Comparison of ENCODE assay signal across 30 mouse cellular contexts in the genomic region with DNA sequence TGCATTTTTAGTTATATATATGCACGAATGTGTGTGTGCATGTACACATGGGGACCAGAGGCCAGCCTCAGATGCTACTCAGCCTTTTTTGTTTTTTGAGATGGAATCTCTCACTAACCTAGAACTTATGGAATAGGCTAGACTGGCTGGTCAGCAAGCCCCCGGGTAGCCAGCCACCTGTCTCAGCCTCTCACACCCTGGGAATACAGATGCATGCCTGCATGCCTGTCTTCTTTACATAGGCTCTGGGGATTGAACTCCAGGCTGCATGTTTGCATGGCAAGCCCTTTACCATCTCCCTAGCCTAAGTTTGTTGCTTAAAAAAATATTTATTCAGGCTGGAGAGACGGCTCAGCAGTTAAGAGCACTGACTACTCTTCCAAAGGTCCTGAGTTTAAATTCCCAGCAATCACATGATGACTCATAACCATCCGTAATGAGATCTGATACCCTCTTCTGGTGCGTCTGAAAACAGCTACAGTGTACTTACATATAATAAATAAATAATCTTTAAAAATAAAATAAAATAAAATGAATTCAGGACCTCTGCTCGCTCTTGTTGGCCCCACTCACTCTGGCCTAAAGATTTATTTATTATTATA. TPM values are rescaled to one million over a fixed set of nuclear protein-coding genes. Genes with fewer than 3 reads are reported as not detected.
"Had no signal": no experiment of that assay in that cellular context is flagged by ENCODE, and none has a peak within 500 bp of the region (broad histone marks: within the 10 kb centered on the region; RNA-seq: fewer than 3 reads in every experiment).

No protein-coding gene starts in this region.

- H3K27me3 ChIP-seq: heart, embryonic 13.5 days; heart, embryonic 15.5 days; hindbrain, embryonic 12.5 days; intestine, embryonic 15.5 days; limb, embryonic 12.5 days; liver, embryonic 13.5 days; liver, embryonic 15.5 days had no signal

- ATAC-seq: hindbrain, embryonic 16.5 days; intestine, embryonic 15.5 days; intestine, postnatal 0 days had no signal

- H3K27ac ChIP-seq: heart, adult 2 months; heart, embryonic 13.5 days; heart, embryonic 15.5 days; hindbrain, embryonic 10.5 days; hindbrain, embryonic 12.5 days; hindbrain, embryonic 14.5 days; intestine, embryonic 15.5 days; layer of hippocampus, adult 2 months; left cerebral cortex, adult 2 months; limb, embryonic 10.5 days; limb, embryonic 12.5 days; liver, embryonic 13.5 days; liver, embryonic 15.5 days had no signal

- H3K4me1 ChIP-seq: heart, embryonic 13.5 days; heart, embryonic 15.5 days; hindbrain, embryonic 10.5 days; hindbrain, embryonic 12.5 days; intestine, embryonic 15.5 days; limb, embryonic 10.5 days; limb, embryonic 12.5 days; liver, embryonic 13.5 days; liver, embryonic 15.5 days had no signal

- H3K9me3 ChIP-seq: heart, embryonic 13.5 days; heart, embryonic 15.5 days; hindbrain, embryonic 10.5 days; hindbrain, embryonic 12.5 days; intestine, embryonic 15.5 days; limb, embryonic 10.5 days; limb, embryonic 12.5 days; liver, embryonic 13.5 days; liver, embryonic 15.5 days had no signal

- DNase-seq: gastrocnemius, postnatal 14 days; gastrocnemius, postnatal 36 days; heart, postnatal 4 days; kidney, adult 18-20 months; kidney, adult 8-10 months; kidney, postnatal 10 days; kidney, postnatal 25 days; kidney, postnatal 4 days; liver; liver, embryonic 13.5 days had no signal

- H3K4me3 ChIP-seq: heart, adult 2 months; heart, embryonic 13.5 days; heart, embryonic 15.5 days; hindbrain, embryonic 10.5 days; hindbrain, embryonic 12.5 days; intestine, embryonic 15.5 days; layer of hippocampus, adult 2 months; left cerebral cortex, adult 2 months; limb, embryonic 10.5 days; limb, embryonic 12.5 days; liver, embryonic 13.5 days; liver, embryonic 15.5 days had no signal

- H3K36me3 ChIP-seq: heart, embryonic 13.5 days; heart, embryonic 15.5 days; hindbrain, embryonic 10.5 days; hindbrain, embryonic 12.5 days; intestine, embryonic 15.5 days; limb, embryonic 10.5 days; limb, embryonic 12.5 days; liver, embryonic 13.5 days; liver, embryonic 15.5 days had no signal

- H3K9ac ChIP-seq: heart, embryonic 13.5 days; heart, embryonic 15.5 days; hindbrain, embryonic 12.5 days; hindbrain, embryonic 14.5 days; intestine, embryonic 15.5 days; limb, embryonic 12.5 days; liver, embryonic 13.5 days; liver, embryonic 15.5 days had no signal

- H3K4me2 ChIP-seq: heart, embryonic 11.5 days; heart, embryonic 13.5 days; heart, embryonic 15.5 days; hindbrain, embryonic 12.5 days; hindbrain, embryonic 14.5 days; intestine, embryonic 15.5 days; limb, embryonic 12.5 days; liver, embryonic 11.5 days; liver, embryonic 13.5 days; liver, embryonic 15.5 days had no signal

RNA-seq across cellular contexts. Expression of gene Map3k19, which starts 5.1 kb away (rescaled TPM):
- total RNA-seq: gastrocnemius, postnatal 14 days; gastrocnemius, postnatal 36 days; heart, postnatal 25 days; heart, postnatal 4 days had no signal
- polyA plus RNA-seq: heart, embryonic 11.5 days; heart, postnatal 0 days; intestine, embryonic 15.5 days; intestine, postnatal 0 days; kidney, embryonic 14.5 days; limb, embryonic 10.5 days; limb, embryonic 12.5 days; limb, embryonic 14.5 days; liver, embryonic 11.5 days; liver, embryonic 13.5 days had no signal
